Mouse (Mus musculus) testis, adult 2 months (tissue): ENCODE data around the gene Cfap161.

ENCODE experiments used
- CTCF ChIP-seq: fragments of 200-500 bp; IDR thresholded peaks from 2 replicates; pipeline ENCODE4 v1.5.1; 2012; ENCODE audit warnings: low read depth, mild to moderate bottlenecking, inconsistent platforms, low read length, moderate library complexity; ENCODE audit not compliant: control insufficient read depth, insufficient read depth, insufficient replicate concordance
- POLR2A ChIP-seq: fragments of 200-500 bp; IDR thresholded peaks from 2 replicates; pipeline ENCODE4 v1.6.1; 2012; ENCODE audit warnings: low read depth, mild to moderate bottlenecking, inconsistent platforms, low read length, moderate library complexity; ENCODE audit not compliant: control insufficient read depth

GRCm38 (mm10) chr7:83731297-83731696, 63.4 kb downstream of the Cfap161 start:
- TF ChIP-seq POLR2A (no peak), CTCF (no peak)
